Mouse (Mus musculus) ES-Bruce4 (cell line): Measurements from ENCODE around the gene Lgr5. TPM values are rescaled to one million over a fixed set of nuclear protein-coding genes. Genes with fewer than 3 reads are reported as not detected.

Experiments
- H3K27ac ChIP-seq: 2 replicates; pipeline ENCODE4 v1.5.1; 2012; ENCODE audit warnings: low read length, inconsistent platforms; ENCODE audit not compliant: insufficient read depth
- H3K27me3 ChIP-seq: 2 replicates; pipeline ENCODE4 v1.6.1; 2012; ENCODE audit warnings: mild to moderate bottlenecking, low read length, inconsistent platforms; ENCODE audit not compliant: control insufficient read depth, poor library complexity, insufficient read depth, severe bottlenecking
- H3K36me3 ChIP-seq: 2 replicates; pipeline ENCODE4 v1.6.1; 2012; ENCODE audit warnings: inconsistent platforms, mild to moderate bottlenecking, low read length, moderate library complexity; ENCODE audit not compliant: control insufficient read depth, poor library complexity, insufficient read depth, severe bottlenecking
- H3K4me1 ChIP-seq: one replicate; pipeline ENCODE4 v1.8.1; 2011; ENCODE audit warnings: low read length; ENCODE audit not compliant: control insufficient read depth, insufficient read depth
- H3K4me3 ChIP-seq: 2 replicates; pipeline ENCODE4 v1.5.1; 2011; ENCODE audit warnings: low read depth, mild to moderate bottlenecking, low read length
- H3K9ac ChIP-seq: 2 replicates; pipeline ENCODE4 v1.6.1; 2012; ENCODE audit warnings: low read depth, mild to moderate bottlenecking, inconsistent platforms; ENCODE audit not compliant: poor library complexity, severe bottlenecking
- H3K9me3 ChIP-seq: replicated peaks from 2 replicates; pipeline ENCODE4 v1.6.1; 2012; ENCODE audit warnings: mild to moderate bottlenecking, low read length, inconsistent platforms; ENCODE audit not compliant: control insufficient read depth, poor library complexity, insufficient read depth, severe bottlenecking
- CTCF ChIP-seq: IDR thresholded peaks from one replicate; pipeline ENCODE4 v1.8.1; 2011; ENCODE audit warnings: low read depth, low read length
- EP300 ChIP-seq: IDR thresholded peaks from 2 replicates; pipeline ENCODE4 v1.6.1; 2011; ENCODE audit warnings: low read depth, low read length; ENCODE audit not compliant: insufficient read depth
- POLR2A ChIP-seq: IDR thresholded peaks from one replicate; pipeline ENCODE4 v1.8.1; 2011; ENCODE audit warnings: low read length; ENCODE audit not compliant: insufficient read depth
- polyA plus RNA-seq: library from polyadenylated mRNA; stranded (reverse); fragments of >200 nt; gene quantifications from 2 replicates; pipeline ENCODE4 v1.2.4, GENCODE M21; 2011; ENCODE audit warnings: low read depth; ENCODE audit not compliant: missing spikeins, insufficient read depth, insufficient read length

Lgr5 gene
- polyA plus RNA-seq, 1 experiment = 0.27 TPM

GRCm38 (mm10) chr10:115579494-115579893 is 8.1 kb downstream of the Lgr5 start:
- Histone ChIP-seq H3K36me3 (no peaks in the 10 kb centered on the region), H3K4me3 (no peak overlapping the region), H3K27me3 (no peaks in the 10 kb centered on the region; the same call in none of the 2 replicates), H3K4me1 (no peaks in the 10 kb centered on the region), H3K9ac (no peak overlapping the region), H3K27ac (no peak overlapping the region), H3K9me3 (no peaks in the 10 kb centered on the region)
- TF ChIP-seq POLR2A (no peak), EP300 (no peak), CTCF (no peak)

- Histone ChIP-seq H3K27ac (no peak overlapping the region), H3K9ac (no peak overlapping the region), H3K36me3 (no peaks in the 10 kb centered on the region), H3K9me3 (no peaks in the 10 kb centered on the region), H3K4me3 (no peak overlapping the region), H3K27me3 (no peaks in the 10 kb centered on the region; the same call in 1 of the 2 replicates), H3K4me1 (no peaks in the 10 kb centered on the region)
- TF ChIP-seq EP300 = no peak
- TF ChIP-seq POLR2A = no peak
- no peak for TF ChIP-seq CTCF
These were observed 8.5 kb downstream of the Lgr5 start for GRCm38 (mm10) chr10:115579076-115579475.

GRCm38 (mm10) chr10:115571734-115572440 is 15.7 kb downstream of the Lgr5 start:
- Histone ChIP-seq H3K27me3 (0 out of 2 replicates have a peak, but pooled peaks cover 2% of the 10 kb centered on the region), H3K9ac (no peak overlapping the region), H3K9me3 (no peaks in the 10 kb centered on the region), H3K36me3 (no peaks in the 10 kb centered on the region), H3K27ac (no peak overlapping the region), H3K4me1 (no peaks in the 10 kb centered on the region), H3K4me3 (no peak overlapping the region)
- no peak for TF ChIP-seq CTCF
- TF ChIP-seq EP300 = no peak
- no peak for TF ChIP-seq POLR2A

GRCm38 (mm10) chr10:115571317-115571716 is 16.3 kb downstream of the Lgr5 start:
- no peaks in the 10 kb centered on the region for H3K4me1 ChIP-seq
- TF ChIP-seq CTCF = no peak
- TF ChIP-seq POLR2A = no peak
- TF ChIP-seq EP300 = no peak
- H3K27me3 ChIP-seq = 0 out of 2 replicates have a peak, but pooled peaks cover 2% of the 10 kb centered on the region
- no peak overlapping the region for H3K9ac ChIP-seq
- H3K36me3 ChIP-seq = no peaks in the 10 kb centered on the region
- H3K27ac ChIP-seq = no peak overlapping the region
- no peaks in the 10 kb centered on the region for H3K9me3 ChIP-seq
- H3K4me3 ChIP-seq = no peak overlapping the region

- Histone ChIP-seq H3K27ac (no peak overlapping the region), H3K4me3 (no peak overlapping the region), H3K36me3 (no peaks in the 10 kb centered on the region), H3K4me1 (no peaks in the 10 kb centered on the region), H3K27me3 (0 out of 2 replicates have a peak, but pooled peaks cover 2% of the 10 kb centered on the region), H3K9me3 (no peaks in the 10 kb centered on the region), H3K9ac (no peak overlapping the region)
- TF ChIP-seq EP300 (no peak), POLR2A (no peak)
These were observed 17.0 kb downstream of the Lgr5 start for GRCm38 (mm10) chr10:115570577-115570976.

GRCm38 (mm10) chr10:115569712-115570491 is 17.7 kb downstream of the Lgr5 start, which contains the start of gene A930009A15Rik:
A930009A15Rik (plus strand) TSS chr10:115569986.
- TF ChIP-seq POLR2A (no peak), CTCF (no peak), EP300 (no peak)
- Histone ChIP-seq H3K27me3 (0 out of 2 replicates have a peak, but pooled peaks cover 2% of the 10 kb centered on the region), H3K4me1 (no peaks in the 10 kb centered on the region), H3K36me3 (no peaks in the 10 kb centered on the region), H3K4me3 (no peak within 1 kb of the TSS), H3K27ac (no peak within 1 kb of the TSS), H3K9me3 (no peaks in the 10 kb centered on the region), H3K9ac (no peak within 1 kb of the TSS)
